Mouse (Mus musculus): ENCODE measurements at regions not wholly inside any gene's neighbourhood (a gene's known extent, or its start where the extent isn't known, plus 50 kb on each side); places are given as distances from the start of the nearest gene placed in this dataset.

DNA sequence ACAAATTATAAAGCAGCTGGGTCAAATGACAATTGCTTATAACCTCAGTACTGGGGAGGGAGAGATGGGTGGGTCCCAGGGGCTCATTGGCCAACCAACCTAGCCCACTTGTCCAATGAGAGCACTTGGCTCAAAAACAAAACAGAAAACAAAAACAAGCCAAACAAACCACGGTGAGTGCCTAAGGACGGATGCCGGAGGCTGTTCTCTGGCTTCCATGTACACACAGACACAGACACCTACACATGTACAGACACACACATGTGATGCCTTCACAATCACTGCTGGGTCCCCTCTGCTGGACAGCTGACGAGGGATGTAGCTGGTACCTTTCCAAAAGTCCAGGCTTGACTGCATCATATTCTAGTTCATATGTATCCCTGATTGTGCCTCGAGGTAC is 212.0 kb downstream of the Bcl2l11 start:
- Histone ChIP-seq H3K9me3 (replicated peaks; ENCODE audit: low read length) (no peaks in the 10 kb centered on the region), H3K27ac (ENCODE audit: insufficient read depth, low read depth) (no peak overlapping the region), H3K9ac (ENCODE audit: insufficient read depth, low read depth) (no peak overlapping the region), H3K27me3 (replicated peaks) (no peaks in the 10 kb centered on the region), H3K4me2 (ENCODE audit: insufficient read depth, low read depth, poor library complexity, severe bottlenecking) (no peak overlapping the region), H3K79me2 (replicated peaks; ENCODE audit: control insufficient read depth, extremely low read depth, insufficient read depth, poor library complexity, severe bottlenecking) (no peaks in the 10 kb centered on the region), H3K4me1 (ENCODE audit: control insufficient read depth in 1 of 2, insufficient read depth in 2 of 2) (peaks cover 40 to 88% of the 10 kb centered on the region in 2 experiments), H3K36me3 (replicated peaks in 1 of 2; ENCODE audit: control insufficient read depth in 1 of 2, insufficient read depth in 1 of 2, low read length in 1 of 2) (no peaks in the 10 kb centered on the region), H3K4me3 (replicated peaks in 1 of 3; ENCODE audit: low read depth in 2 of 3, low read length in 2 of 3, poor library complexity in 1 of 3) (no peak overlapping the region)
- in situ Hi-C loops (cut with MboI; ENCODE audit: low pct_ligation_motif_present, low pct_unique_long_range_greater_than_20kb, low sequenced_read_pairs): no loop called here
- DNase-seq (ENCODE audit: extremely low read depth): no peak
- dilution Hi-C loops (cut with MboI; ENCODE audit: extremely low pct_ligation_motif_present, extremely low pct_unique_long_range_greater_than_20kb, low sequenced_read_pairs): no loop called here
- TF ChIP-seq MEF2A (IDR thresholded peaks at IDR 0.05; ENCODE audit: borderline replicate concordance, low read depth, low read length) (no peak), NRF1 (IDR thresholded peaks at IDR 0.05; ENCODE audit: low read depth, low read length) (no peak), E2F4 (IDR thresholded peaks at IDR 0.05; ENCODE audit: insufficient replicate concordance, low read depth, low read length) (no peak), RCOR1 (conservative IDR thresholded peaks at IDR 0.05; ENCODE audit: low read depth, low read length) (no peak), MYC (IDR thresholded peaks at IDR 0.05; ENCODE audit: low read depth, low read length) (no peak), ELF1 (IDR thresholded peaks at IDR 0.05; ENCODE audit: low read depth, low read length) (no peak), MAFK (IDR thresholded peaks at IDR 0.05; ENCODE audit: insufficient replicate concordance, low read length) (no peak), USF2 (conservative IDR thresholded peaks at IDR 0.05; ENCODE audit: low read depth, low read length) (no peak)

DNA sequence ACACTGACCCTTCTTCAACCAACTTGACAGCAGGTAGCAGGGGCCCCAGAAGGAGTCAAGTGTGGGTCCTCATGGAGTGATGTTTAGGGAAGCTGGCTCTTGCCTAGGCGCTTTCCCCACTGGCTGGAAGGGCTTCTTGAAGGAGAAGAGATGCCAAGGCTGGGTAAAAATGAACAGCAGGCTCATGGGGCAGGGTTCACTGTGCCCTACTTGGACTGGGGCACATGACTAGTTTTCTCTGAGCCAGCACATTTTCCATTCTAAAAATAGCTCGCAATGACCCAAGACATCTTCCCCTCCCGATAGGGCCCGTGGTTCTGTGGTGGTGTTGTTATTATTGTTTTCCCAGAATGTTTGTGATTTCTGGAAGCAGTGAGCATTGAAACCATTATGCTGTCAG is 212.6 kb downstream of the Bcl2l11 start:
- Histone ChIP-seq H3K79me2 (replicated peaks; ENCODE audit: control insufficient read depth, extremely low read depth, insufficient read depth, poor library complexity, severe bottlenecking) (no peaks in the 10 kb centered on the region), H3K4me2 (ENCODE audit: insufficient read depth, low read depth, poor library complexity, severe bottlenecking) (no peak overlapping the region)
- TF ChIP-seq JUN (IDR thresholded peaks at IDR 0.05; ENCODE audit: insufficient read depth, low read depth, low read length): no peak
- no peak for TF ChIP-seq ZC3H11A (IDR thresholded peaks at IDR 0.05; ENCODE audit: low read depth, low read length)
- TF ChIP-seq PAX5 (IDR thresholded peaks at IDR 0.05; ENCODE audit: low read length): no peak
- TF ChIP-seq E2F4 (IDR thresholded peaks at IDR 0.05; ENCODE audit: insufficient replicate concordance, low read depth, low read length): no peak
- peak; percentile 74 for TF ChIP-seq MEF2A (IDR thresholded peaks at IDR 0.05; ENCODE audit: borderline replicate concordance, low read depth, low read length)
- no peak for TF ChIP-seq UBTF (IDR thresholded peaks at IDR 0.05; ENCODE audit: low read depth, low read length)
- no peak for TF ChIP-seq SIN3A (IDR thresholded peaks at IDR 0.05; ENCODE audit: low read length)
- TF ChIP-seq MAFK (IDR thresholded peaks at IDR 0.05; ENCODE audit: insufficient replicate concordance, low read length): no peak
- no peak for TF ChIP-seq KAT2A (IDR thresholded peaks at IDR 0.05; ENCODE audit: insufficient replicate concordance, low read length)
- TF ChIP-seq MXI1 (IDR thresholded peaks at IDR 0.05; ENCODE audit: low read depth, low read length): no peak
- TF ChIP-seq NRF1 (IDR thresholded peaks at IDR 0.05; ENCODE audit: low read depth, low read length): no peak
- TF ChIP-seq BHLHE40 (IDR thresholded peaks at IDR 0.05; ENCODE audit: low read depth, low read length): peak; percentile 53
- TF ChIP-seq EP300 (IDR thresholded peaks at IDR 0.05; ENCODE audit: low read length): peak; percentile 30; the same call in 1 of the 2 replicates
- no peak for TF ChIP-seq CHD1 (IDR thresholded peaks at IDR 0.05; ENCODE audit: low read depth, low read length)
- no peak for TF ChIP-seq MAZ (IDR thresholded peaks at IDR 0.05; ENCODE audit: low read depth, low read length)
- TF ChIP-seq CTCF (conservative IDR thresholded peaks at IDR 0.05 in 1 of 2, IDR thresholded peaks at IDR 0.05 in 1 of 2; ENCODE audit: low read depth in 2 of 2, low read length in 2 of 2): no peak
- no peak for TF ChIP-seq TBP (conservative IDR thresholded peaks at IDR 0.05; ENCODE audit: low read depth, low read length)
- TF ChIP-seq ELF1 (IDR thresholded peaks at IDR 0.05; ENCODE audit: low read depth, low read length): no peak
- TF ChIP-seq MAX (IDR thresholded peaks at IDR 0.05; ENCODE audit: low read length): no peak
- no peak for TF ChIP-seq GABPA (IDR thresholded peaks at IDR 0.05; ENCODE audit: insufficient replicate concordance, low read depth, low read length)
- TF ChIP-seq ZMIZ1 (IDR thresholded peaks at IDR 0.05; ENCODE audit: low read depth, low read length): no peak
- TF ChIP-seq CHD2 (IDR thresholded peaks at IDR 0.05; ENCODE audit: low read length): no peak
- no peak for TF ChIP-seq HCFC1 (IDR thresholded peaks at IDR 0.05; ENCODE audit: low read depth, low read length)
- TF ChIP-seq SMC3 (IDR thresholded peaks at IDR 0.05; ENCODE audit: low read depth, low read length): no peak
- no peak for TF ChIP-seq ETS1 (conservative IDR thresholded peaks at IDR 0.05; ENCODE audit: low read depth, low read length)
- TF ChIP-seq RCOR1 (conservative IDR thresholded peaks at IDR 0.05; ENCODE audit: low read depth, low read length): no peak

More for the DNA sequence above, 212.6 kb downstream of the Bcl2l11 start:
- no peaks in the 10 kb centered on the region for H3K27me3 ChIP-seq (replicated peaks)
- no peak overlapping the region for H3K27ac ChIP-seq (ENCODE audit: insufficient read depth, low read depth)
- dilution Hi-C loops (cut with MboI; ENCODE audit: extremely low pct_ligation_motif_present, extremely low pct_unique_long_range_greater_than_20kb, low sequenced_read_pairs) (no loop called here), in situ Hi-C loops (cut with MboI; ENCODE audit: low pct_ligation_motif_present, low pct_unique_long_range_greater_than_20kb, low sequenced_read_pairs) (no loop called here)
- no peaks in the 10 kb centered on the region for H3K36me3 ChIP-seq (replicated peaks in 1 of 2; ENCODE audit: control insufficient read depth in 1 of 2, insufficient read depth in 1 of 2, low read length in 1 of 2)
- H3K9ac ChIP-seq (ENCODE audit: insufficient read depth, low read depth): no peak overlapping the region
- no peak for DNase-seq (ENCODE audit: extremely low read depth)
- no peaks in the 10 kb centered on the region for H3K9me3 ChIP-seq (replicated peaks; ENCODE audit: low read length)
- no peak overlapping the region for H3K4me3 ChIP-seq (replicated peaks in 1 of 3; ENCODE audit: low read depth in 2 of 3, low read length in 2 of 3, poor library complexity in 1 of 3)
- peaks cover 35 to 87% of the 10 kb centered on the region in 2 experiments for H3K4me1 ChIP-seq (ENCODE audit: control insufficient read depth in 1 of 2, insufficient read depth in 2 of 2)

All from CH12.LX (cell line).